Mouse (Mus musculus) midbrain, postnatal 0 days (tissue): ENCODE measurements around the gene Ccl22. TPM values are rescaled to one million over a fixed set of nuclear protein-coding genes. Genes with fewer than 3 reads are reported as not detected.

Experiments
- ATAC-seq: fragments of 200-750 bp; cut with Nextera tagmentation; 2 replicates; pipeline ENCODE4 v1.8.0; 2017; ENCODE audit warnings: moderate number of reproducible peaks, mild to moderate bottlenecking, moderate TSS enrichment, moderate library complexity; ENCODE audit not compliant: low FRiP score
- DNase-seq: peaks from one replicate; pipeline ENCODE4 v3.0.0-alpha.2; 2015; ENCODE audit warnings: low spot score
- H3K27ac ChIP-seq: fragments of 300-500 bp; sonication (generic); 2 replicates; pipeline ENCODE4 v1.5.1; 2014; ENCODE audit warnings: low read depth, mild to moderate bottlenecking, low read length, mixed read lengths
- H3K27me3 ChIP-seq: fragments of 300-500 bp; sonication (generic); 2 replicates; pipeline ENCODE4 v1.6.1; 2014; ENCODE audit warnings: low read length, control low read depth, mixed read lengths; ENCODE audit not compliant: insufficient read depth
- H3K36me3 ChIP-seq: fragments of 300-500 bp; sonication (generic); 2 replicates; pipeline ENCODE4 v1.6.1; 2014; ENCODE audit warnings: low read length, control low read depth, mixed read lengths; ENCODE audit not compliant: insufficient read depth
- H3K4me1 ChIP-seq: fragments of 300-500 bp; sonication (generic); 2 replicates; pipeline ENCODE4 v1.6.1; 2014; ENCODE audit warnings: mild to moderate bottlenecking, control low read depth, antibody characterized with exemption, low read length, mixed read lengths; ENCODE audit not compliant: insufficient read depth
- H3K4me2 ChIP-seq: fragments of 300-500 bp; sonication (generic); 2 replicates; pipeline ENCODE4 v1.6.1; 2014; ENCODE audit warnings: low read depth, mild to moderate bottlenecking, low read length, mixed read lengths; ENCODE audit not compliant: poor library complexity, severe bottlenecking
- H3K4me3 ChIP-seq: fragments of 300-500 bp; sonication (generic); 2 replicates; pipeline ENCODE4 v1.5.1; 2014; ENCODE audit warnings: low read depth, mild to moderate bottlenecking, low read length, moderate library complexity
- H3K9ac ChIP-seq: fragments of 300-500 bp; sonication (generic); replicated peaks from 2 replicates; pipeline ENCODE4 v1.6.1; 2014; ENCODE audit warnings: mild to moderate bottlenecking, low read length, moderate library complexity, mixed read lengths; ENCODE audit not compliant: poor library complexity, severe bottlenecking
- H3K9me3 ChIP-seq: fragments of 300-500 bp; sonication (generic); 2 replicates; pipeline ENCODE4 v1.6.1; 2016; ENCODE audit warnings: low read length, control low read depth
- CTCF ChIP-seq: IDR thresholded peaks from 2 replicates; pipeline ENCODE4 v1.5.1; 2016; ENCODE audit warnings: antibody characterized with exemption, mild to moderate bottlenecking
- whole genome bisulfite sequencing: fragments of 180-500 bp; shearing (Covaris S2); extraction: QIAGEN DNeasy Blood & Tissue Kit; methylation state at CpG from one replicate; pipeline ENCODE4 v1.1.7; 2014; 5-methylcytosine and 5-hydroxymethylcytosine counted together
- polyA plus RNA-seq: library from polyadenylated mRNA; unstranded; fragments of >200 nt; fragmentation: Nextera tagmentation; extraction: Ambion mirVana; gene quantifications from 2 replicates; pipeline ENCODE4 v1.2.1, GENCODE M21; 2015
- total RNA-seq: library from RNA; depleted of rRNA; stranded (reverse); fragments of >200 nt; gene quantifications from 2 replicates; pipeline ENCODE4 v1.2.3, GENCODE M21; 2014

Gene Ccl22
- total and polyA plus RNA-seq, 2 experiments from 2014 or later: not detected

DNA sequence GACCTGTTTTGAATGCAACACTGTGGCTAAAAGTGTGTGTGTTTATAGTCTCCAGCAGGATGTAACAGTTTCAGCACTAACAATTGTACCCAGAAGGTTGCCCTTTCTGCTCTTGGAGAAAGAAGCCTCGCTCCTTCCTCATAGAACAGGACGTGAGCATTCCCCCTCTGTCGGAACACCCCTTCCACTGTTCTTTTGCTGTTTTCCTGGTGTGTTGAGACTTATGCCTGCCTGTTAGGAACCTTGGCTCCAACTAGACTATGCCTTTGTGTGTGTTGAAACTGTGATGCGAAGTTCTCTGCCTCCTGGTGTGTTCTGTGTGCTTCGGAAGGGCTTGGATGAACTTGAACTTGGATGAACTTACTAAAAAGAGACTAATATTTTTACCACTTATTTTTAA is 19.4 kb upstream of the Ccl22 start:
- H3K4me1 ChIP-seq: no peaks in the 10 kb centered on the region
- TF ChIP-seq CTCF: no peak
- DNase-seq (no peak), ATAC-seq (no peak)
- WGBS: 80% methylated on average over 5 of the region's 5 CpGs
- no peak overlapping the region for H3K4me2 ChIP-seq
- H3K36me3 ChIP-seq: no peaks in the 10 kb centered on the region
- no peak overlapping the region for H3K4me3 ChIP-seq
- H3K27ac ChIP-seq: no peak overlapping the region
- H3K9ac ChIP-seq: no peak overlapping the region
- no peaks in the 10 kb centered on the region for H3K9me3 ChIP-seq
- H3K27me3 ChIP-seq: no peaks in the 10 kb centered on the region

DNA sequence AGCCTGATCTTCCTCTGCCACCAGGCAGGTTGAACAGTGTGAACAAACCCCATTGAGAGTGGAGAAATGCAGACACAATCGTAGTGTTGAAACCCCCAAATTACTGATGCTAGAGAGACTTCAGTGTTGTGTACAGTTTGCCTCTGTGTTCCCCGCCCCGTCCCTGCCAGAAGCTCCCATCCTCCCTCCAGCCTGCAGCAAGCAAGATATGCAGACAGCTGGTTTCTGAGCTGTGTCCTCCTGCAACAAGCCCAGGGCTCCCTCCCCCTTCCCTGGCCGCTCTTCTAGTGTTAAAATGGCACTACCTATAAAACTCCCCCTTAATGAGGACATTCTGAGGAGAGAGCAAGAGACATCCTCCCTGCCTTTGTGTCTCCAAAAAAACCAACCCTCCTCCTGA is 16.1 kb upstream of the Ccl22 start:
- Histone ChIP-seq H3K9me3 (no peaks in the 10 kb centered on the region), H3K27ac (no peak overlapping the region), H3K36me3 (no peaks in the 10 kb centered on the region), H3K9ac (no peak overlapping the region), H3K4me2 (no peak overlapping the region), H3K4me3 (no peak overlapping the region), H3K27me3 (no peaks in the 10 kb centered on the region), H3K4me1 (no peaks in the 10 kb centered on the region)
- no peak for TF ChIP-seq CTCF
- ATAC-seq (no peak), DNase-seq (no peak)
- WGBS: 83% methylated on average over 4 of the region's 4 CpGs

DNA sequence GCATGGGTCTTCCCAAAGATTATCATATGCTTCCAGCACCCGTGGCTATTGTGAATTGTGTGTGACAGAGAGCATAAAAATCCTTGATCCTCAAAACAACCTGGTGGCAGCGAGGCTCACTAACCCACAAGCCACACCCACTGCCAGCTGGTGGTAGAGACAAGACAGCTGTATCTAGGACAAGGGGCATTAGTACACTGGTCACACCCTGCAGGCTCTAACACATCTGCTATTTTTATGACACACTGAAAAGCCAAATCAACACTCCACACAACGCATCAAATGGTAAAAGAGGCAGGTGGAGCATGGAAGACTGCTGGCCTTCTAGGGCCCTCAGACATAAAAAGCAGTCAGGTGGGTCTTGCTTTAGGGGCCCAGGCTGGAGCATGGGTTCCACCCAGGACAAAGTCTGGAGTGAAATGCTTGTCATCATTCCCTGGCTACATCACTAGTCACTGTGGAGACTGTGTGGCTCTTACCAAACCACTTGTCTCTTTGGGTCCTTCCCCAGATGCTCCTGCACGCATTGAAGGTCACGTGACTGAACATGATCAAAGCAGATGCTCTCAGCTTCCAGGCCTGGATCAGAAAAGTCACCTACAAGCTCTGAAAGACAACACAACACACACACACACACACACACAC is 11.4 kb upstream of the Ccl22 start:
- 62% methylated on average over 5 of the region's 5 CpGs for WGBS
- Histone ChIP-seq H3K4me1 (no peaks in the 10 kb centered on the region), H3K4me2 (no peak overlapping the region), H3K27ac (no peak overlapping the region), H3K4me3 (no peak overlapping the region), H3K9ac (no peak overlapping the region), H3K27me3 (no peaks in the 10 kb centered on the region), H3K36me3 (no peaks in the 10 kb centered on the region), H3K9me3 (no peaks in the 10 kb centered on the region)
- no peak for DNase-seq
- ATAC-seq: no peak
- TF ChIP-seq CTCF: no peak

DNA sequence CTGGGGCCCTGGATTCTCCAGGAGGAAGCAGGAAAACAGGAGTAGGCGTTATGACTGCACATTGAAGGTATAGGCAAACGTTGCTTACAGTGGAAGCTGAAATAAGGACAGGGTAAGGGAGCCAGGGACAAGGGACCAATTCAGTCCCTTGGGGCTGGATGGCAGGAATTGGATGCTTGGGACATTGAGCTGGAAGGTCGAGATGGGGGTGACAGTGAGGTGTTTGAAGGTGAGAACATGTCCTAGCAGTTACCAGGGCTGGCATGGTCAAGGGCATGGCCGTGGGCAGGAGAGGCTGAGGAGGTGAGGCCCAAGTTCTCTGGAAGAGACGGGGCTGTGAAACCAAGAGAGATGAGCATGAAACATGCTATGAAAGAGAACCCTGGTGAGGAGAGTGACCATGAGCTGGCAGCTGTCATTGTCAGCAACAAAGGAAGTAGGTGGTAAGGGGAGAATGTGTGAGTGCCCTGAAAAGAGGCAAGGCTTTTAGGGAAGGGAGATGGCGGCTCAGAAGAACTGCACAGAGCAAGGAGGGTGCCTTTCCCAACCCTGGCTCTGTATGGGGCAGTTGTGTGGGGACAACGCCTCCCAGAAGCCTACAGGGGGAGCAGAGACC is 10.5 kb upstream of the Ccl22 start:
- no peak overlapping the region for H3K4me2 ChIP-seq
- H3K27ac ChIP-seq: no peak overlapping the region
- no peak for ATAC-seq
- H3K4me1 ChIP-seq: no peaks in the 10 kb centered on the region
- H3K9ac ChIP-seq: no peak overlapping the region
- H3K36me3 ChIP-seq: no peaks in the 10 kb centered on the region
- H3K4me3 ChIP-seq: no peak overlapping the region
- WGBS: 76% methylated on average over 7 of the region's 7 CpGs
- no peak for DNase-seq
- H3K27me3 ChIP-seq: no peaks in the 10 kb centered on the region
- no peaks in the 10 kb centered on the region for H3K9me3 ChIP-seq
- no peak for TF ChIP-seq CTCF

DNA sequence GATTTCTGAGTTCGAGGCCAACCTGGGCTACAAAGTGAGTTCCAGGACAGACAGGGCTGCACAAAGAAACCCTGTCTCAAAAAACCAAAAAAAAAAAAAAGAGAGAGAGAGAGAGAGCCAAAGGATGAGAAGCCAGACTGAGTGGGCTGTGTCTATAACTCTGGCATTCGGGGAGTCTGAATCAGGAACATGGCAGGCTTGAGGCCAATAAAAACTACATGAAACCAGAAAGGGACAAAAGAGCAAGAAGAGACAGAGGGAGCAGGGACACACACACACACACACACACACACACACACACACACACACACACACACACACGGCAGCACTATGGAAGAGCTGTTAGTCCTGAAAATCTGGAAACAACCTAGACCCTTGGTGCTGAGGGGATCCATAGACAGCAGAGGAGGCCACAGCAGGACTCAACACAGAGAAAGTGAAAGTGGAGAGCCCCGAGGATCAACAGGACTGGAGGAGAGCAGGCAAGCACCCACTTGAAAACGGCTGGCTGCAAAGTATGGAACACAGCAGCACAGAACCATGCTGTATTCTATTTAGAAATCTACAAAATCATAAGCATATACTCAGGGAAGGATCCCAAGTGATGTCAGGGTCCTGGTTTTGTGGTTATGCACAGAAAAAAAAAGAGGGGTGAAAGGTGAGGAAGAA is 9.8 kb upstream of the Ccl22 start:
- Histone ChIP-seq H3K4me2 (no peak overlapping the region), H3K36me3 (no peaks in the 10 kb centered on the region), H3K27me3 (no peaks in the 10 kb centered on the region), H3K4me1 (no peaks in the 10 kb centered on the region), H3K27ac (no peak overlapping the region), H3K4me3 (no peak overlapping the region), H3K9me3 (no peaks in the 10 kb centered on the region), H3K9ac (no peak overlapping the region)
- no peak for TF ChIP-seq CTCF
- DNase-seq (no peak), ATAC-seq (no peak)
- WGBS: 81% methylated on average over 5 of the region's 5 CpGs

DNA sequence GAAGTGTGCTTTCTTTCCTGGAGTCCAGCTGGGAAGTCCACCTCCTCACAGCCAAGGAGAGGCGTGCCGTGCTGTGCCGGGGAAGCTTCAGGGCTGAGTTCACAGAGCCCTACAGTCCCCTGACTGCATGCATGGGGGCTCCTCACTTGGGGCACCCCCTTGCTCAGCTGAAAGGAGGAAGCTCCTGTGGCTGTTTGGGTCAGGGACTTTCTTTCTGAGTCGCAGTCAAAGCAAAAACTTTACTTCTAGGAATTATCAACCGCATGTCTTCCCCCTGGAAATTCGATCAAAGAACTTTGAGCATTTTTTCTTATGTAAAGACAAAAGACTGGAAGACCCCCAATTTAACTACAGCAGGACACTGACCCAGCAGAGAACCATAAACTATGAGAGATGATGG is 5.6 kb upstream of the Ccl22 start:
- Histone ChIP-seq H3K27ac (no peak overlapping the region), H3K4me3 (no peak overlapping the region), H3K4me2 (no peak overlapping the region), H3K27me3 (no peaks in the 10 kb centered on the region), H3K9me3 (no peaks in the 10 kb centered on the region), H3K4me1 (no peaks in the 10 kb centered on the region), H3K9ac (no peak overlapping the region), H3K36me3 (no peaks in the 10 kb centered on the region)
- 74% methylated on average over 6 of the region's 6 CpGs for WGBS
- no peak for DNase-seq
- ATAC-seq: no peak
- TF ChIP-seq CTCF: no peak
